Mouse (Mus musculus) cerebellum, adult 11 months (tissue): ENCODE results near the gene Pm20d1.
"Not testable (repeated sequence)": the region's sequence is repeated elsewhere in the genome, so short reads cannot be mapped to it uniquely, and the experiment has no call there.

Experiments
- DNase-seq: peaks from one replicate; pipeline ENCODE4 v3.0.0; 2022

The Pm20d1 gene

DNA sequence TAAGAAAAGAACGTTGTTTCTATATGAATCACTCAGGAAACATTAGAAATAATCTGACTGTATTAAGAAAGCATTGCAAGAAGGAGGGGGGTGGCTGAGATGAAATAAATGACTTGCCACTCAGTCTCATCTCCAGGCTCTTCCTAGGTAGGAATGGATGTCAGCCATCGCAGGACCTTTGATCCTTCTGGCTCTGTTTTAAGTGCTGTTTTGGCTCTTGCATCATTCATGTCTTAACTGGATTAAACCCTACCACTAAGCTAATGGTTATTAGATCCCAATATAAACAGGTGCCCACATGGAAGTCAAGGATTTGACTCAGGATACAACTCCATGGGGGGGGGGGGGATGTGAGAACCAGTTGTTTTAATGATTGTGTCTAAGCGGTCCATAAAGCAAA, 2.0 kb upstream of the Pm20d1 start:
- no peak for DNase-seq

GRCm38 (mm10) chr1:131800001-131800400, 2.8 kb downstream of the Pm20d1 start:
- no peak for DNase-seq

DNA sequence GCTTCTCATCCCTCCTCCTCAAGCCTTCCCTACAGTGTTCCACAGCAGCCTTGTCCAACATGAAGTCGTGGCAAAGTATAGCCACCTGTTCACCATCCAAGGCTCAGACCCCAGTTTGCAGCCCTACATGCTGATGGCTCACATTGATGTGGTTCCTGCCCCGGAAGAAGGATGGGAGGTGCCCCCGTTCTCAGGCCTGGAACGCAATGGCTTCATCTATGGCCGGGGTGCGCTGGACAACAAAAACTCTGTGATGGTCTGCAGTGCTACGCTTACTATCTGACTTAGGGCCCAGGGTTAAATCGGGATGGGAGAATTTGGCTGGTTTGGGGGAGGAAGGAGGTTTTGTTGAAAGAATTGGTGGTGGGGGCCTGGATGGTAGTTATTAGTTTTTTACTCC, 3.9 kb downstream of the Pm20d1 start:
- DNase-seq = no peak

- DNase-seq = no peak
These were observed 5.5 kb downstream of the Pm20d1 start for GRCm38 (mm10) chr1:131802652-131803051.

DNA sequence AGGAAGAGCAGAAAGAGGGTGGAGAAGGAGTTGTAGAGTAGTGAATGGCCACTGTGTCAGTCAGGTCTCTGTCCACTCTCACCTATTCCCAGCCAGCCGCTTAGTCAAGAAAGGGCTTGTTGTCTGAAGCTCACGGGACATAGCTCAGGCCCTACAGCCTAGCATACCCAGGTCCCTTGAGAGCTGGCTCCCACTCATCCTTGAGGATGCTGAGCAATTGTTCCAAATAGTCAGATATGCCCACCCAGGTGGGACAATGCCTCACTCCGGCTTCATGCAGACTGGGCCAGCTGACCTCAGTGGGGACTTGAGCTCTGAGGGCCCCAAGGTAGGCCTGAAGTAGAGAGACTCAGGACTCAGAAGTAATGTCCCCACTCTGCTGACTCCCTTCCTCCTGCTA, 7.0 kb downstream of the Pm20d1 start:
- no peak for DNase-seq

- DNase-seq = no peak
These were observed 11.8 kb downstream of the Pm20d1 start for GRCm38 (mm10) chr1:131808986-131809385.

- no peak for DNase-seq
These were observed 12.5 kb downstream of the Pm20d1 start for GRCm38 (mm10) chr1:131809651-131810050.

DNA sequence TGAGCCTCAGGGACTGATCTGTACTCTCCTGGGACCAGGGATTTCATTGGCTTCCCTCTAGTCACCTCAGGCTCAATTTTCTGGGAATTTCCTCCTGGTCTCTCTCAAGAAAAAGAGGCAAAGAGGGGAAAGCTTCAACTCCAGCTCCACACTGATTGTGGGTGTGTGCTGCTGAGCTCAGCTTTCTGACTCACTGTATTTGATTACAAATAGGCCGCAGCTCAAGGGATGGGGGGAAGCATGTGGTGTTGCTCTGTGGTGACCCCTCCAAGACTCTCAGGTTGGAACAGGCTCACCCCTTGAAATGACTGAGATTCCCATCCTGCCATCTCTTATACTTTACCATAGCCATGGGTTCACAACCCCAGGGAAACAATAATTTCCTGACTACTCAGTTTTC, 14.2 kb downstream of the Pm20d1 start:
- no peak for DNase-seq

DNA sequence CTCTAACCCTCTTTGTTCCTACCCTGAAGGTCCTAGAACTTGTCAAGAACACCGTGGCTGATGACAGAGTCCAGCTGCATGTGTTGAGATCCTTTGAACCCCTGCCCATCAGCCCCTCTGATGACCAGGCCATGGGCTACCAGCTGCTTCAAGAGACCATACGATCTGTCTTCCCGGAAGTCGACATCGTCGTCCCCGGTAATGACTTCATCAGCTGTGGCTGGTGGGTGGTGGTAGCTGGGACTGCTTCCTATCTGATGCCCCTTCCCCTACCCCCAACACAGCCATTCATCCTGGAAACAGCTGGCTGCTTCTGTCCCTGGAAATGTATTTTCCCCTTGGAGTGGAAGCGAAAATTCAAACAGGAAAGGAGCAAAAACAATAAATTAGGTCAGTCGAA, 14.8 kb downstream of the Pm20d1 start:
- DNase-seq = no peak

DNA sequence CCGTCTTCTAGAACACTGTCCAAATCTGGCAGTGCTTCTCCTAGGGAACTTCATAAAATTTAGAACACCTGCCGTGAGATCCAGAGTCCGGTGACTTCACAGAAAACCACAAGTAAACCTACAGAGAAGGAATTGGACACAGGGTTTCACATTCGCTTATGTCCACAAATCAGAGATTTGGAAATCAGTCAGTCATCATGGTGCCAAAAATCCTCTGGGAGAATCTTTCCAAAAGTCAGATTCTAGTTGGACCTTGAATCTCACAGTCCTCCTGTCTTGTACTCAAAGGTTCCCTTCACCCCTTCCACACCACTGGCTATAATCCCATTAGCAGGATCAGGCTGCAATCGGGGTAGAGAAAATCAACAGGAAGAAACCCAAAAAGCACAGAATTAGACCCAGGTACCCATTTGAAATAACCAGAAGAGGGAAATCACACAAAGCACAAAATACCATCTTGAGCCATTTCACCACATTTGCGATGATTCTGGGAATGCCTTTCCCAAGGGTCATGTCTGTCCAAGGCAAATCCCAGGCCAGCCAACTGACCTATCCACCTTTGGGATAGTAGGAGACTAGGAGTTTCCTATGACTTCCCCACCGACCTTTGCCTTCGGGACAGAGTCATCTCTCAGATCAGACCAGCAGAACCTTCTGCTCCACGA, 15.6 kb downstream of the Pm20d1 start:
- DNase-seq = no peak

- no peak for DNase-seq
These were observed 16.6 kb downstream of the Pm20d1 start for GRCm38 (mm10) chr1:131813731-131814130.

GRCm38 (mm10) chr1:131814191-131814590, 17.0 kb downstream of the Pm20d1 start:
- no peak for DNase-seq

GRCm38 (mm10) chr1:131816886-131817285, 19.7 kb downstream of the Pm20d1 start:
- no peak for DNase-seq

DNA sequence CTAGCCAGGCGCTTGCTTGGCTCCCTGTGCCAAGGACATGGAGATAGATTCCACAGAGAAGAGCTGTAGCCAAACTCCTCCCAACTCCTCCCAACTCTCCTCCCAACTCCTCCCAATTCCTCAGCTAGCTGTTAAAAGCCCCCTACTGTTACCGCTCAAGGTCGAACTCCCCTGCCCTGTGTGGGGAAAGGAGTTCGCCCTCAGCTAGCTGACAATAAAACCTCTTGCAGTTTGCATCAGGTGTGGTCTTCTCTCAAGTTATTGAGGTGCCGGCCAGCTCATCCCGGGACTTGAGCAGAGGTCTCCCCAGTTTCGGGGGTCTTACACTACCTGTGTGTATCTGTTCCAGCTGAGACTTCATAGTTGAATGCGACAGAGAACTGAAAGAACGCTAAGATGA, 23.2 kb downstream of the Pm20d1 start:
- DNase-seq = not testable (repeated sequence)

GRCm38 (mm10) chr1:131820887-131821328, 23.7 kb downstream of the Pm20d1 start:
- no peak for DNase-seq

- DNase-seq = no peak
These were observed 25.1 kb downstream of the Pm20d1 start for GRCm38 (mm10) chr1:131822292-131822691.

DNA sequence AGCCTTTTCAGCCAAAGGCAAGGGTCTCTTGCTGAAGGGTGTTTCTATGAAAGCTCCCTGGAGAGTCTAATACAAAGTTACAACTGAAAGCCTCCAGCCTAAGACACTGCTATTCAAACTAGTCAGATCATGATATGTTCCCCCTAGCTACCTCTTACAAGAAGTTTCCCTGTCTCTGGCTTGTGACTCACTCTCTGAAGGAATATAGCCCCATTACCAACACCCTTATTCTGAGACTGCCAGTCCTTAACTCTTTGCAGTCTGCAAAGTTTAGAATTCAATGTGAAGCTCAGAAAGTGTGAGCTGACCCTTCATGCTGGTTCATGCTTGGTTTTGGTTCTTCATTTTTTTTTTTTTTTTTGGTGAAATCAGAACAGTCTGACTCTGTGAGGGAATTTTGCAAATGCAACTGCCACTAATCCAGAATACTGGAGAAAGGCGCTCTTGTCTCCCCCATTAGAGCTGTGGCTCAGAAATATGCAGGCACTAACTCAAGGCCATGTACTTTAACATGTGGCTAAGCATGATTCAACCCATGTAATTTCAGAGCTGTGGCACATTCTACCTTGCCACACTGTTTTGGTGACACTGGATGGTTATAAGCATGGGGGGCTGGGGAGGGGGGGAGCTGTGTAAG, 25.8 kb downstream of the Pm20d1 start:
- no peak for DNase-seq

DNA sequence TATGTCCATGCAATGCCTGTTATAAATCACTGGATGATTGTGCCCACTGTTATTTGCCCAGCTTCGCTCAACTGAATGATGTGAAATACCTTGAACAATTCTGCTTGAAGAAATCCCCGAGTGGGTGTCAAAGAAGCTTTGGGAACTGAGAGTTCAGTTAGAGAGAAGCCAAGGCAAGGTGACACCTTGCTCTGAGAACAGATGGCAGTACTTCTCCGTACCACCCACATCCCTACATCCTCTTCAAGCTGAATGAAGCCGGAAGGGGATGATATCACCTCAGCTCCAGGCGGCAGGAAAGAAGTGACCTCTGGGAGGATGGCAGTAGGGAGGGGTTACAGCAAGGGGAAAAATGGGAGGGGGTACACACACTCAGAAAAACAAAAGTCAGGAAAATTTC, 26.4 kb downstream of the Pm20d1 start:
- DNase-seq = no peak

GRCm38 (mm10) chr1:131824528-131825181, 27.5 kb downstream of the Pm20d1 start:
- no peak for DNase-seq

DNA sequence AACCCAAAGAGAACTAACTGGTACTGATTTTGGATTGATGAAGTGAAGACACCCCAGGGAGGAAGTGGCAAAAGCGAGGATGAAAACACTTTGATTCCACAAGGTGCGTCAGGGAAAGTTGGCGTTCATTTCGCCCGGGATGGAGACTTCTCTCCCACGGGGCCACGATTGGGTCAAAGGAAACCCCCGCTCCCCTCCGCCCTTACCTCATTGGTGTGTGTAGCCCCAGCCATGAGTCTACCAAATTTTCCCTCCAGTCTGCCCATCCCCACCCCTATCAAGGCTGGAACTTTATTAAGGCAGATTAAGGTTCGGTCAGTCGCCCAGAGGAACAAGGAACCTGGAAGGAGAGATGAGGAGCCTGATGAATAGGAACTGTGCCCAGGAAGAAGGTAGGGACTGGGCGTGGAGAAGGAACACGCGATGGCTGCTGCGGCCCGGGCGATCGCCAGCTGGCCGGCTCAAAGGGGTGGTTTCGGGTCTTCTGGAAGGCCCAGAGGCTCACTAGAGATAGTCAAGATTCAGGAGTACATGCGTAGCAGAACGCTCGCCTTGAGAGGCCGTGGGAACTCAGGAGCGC, 30.1 kb downstream of the Pm20d1 start, which contains the start of gene Slc41a1:
Slc41a1 (plus strand) TSS at position 287 of the 580 bp plus-strand sequence.
- no peak for DNase-seq

- peak; percentile 95 for DNase-seq
These were observed 30.6 kb downstream of the Pm20d1 start for GRCm38 (mm10) chr1:131827787-131828258.

DNA sequence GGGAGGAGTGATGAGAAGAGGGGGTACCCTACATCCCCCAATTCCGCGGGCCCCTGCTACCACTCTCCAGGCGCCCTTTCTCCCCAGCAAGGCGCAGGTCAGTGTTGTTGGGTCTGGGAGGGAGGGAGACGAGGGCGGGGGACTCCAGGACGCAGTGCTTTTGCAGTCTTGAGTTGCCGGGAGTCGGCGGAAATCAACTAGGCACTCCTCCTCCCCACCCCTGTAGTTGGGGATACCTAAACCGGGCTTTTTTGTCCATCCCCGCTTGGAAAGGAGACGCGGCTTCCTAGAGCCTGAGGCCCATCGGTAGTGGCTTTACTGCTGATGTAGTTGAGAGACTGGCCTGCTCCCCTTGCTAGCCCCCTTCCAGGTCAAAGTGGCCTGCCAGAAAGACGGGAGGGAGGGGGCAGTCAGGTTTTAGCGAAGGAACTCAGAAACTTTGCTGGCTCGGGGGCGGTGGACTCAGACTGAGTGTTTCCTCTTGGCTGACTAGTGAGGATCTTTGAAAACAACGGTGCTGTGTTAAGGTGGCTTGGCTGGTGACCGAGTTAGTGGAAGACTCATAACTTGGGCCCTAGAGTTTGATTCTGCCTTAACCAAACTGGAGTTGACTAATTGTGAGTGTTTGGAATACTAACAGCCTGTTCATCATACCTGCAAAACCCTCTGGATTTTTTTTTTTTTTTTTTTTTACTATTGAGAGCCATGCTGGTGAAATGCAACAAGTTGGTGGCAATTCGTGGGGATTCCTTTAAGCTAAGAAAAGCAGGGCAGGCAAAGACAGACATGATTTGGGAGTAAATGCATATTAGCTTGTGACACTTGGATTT, 31.3 kb downstream of the Pm20d1 start:
- no peak for DNase-seq

DNA sequence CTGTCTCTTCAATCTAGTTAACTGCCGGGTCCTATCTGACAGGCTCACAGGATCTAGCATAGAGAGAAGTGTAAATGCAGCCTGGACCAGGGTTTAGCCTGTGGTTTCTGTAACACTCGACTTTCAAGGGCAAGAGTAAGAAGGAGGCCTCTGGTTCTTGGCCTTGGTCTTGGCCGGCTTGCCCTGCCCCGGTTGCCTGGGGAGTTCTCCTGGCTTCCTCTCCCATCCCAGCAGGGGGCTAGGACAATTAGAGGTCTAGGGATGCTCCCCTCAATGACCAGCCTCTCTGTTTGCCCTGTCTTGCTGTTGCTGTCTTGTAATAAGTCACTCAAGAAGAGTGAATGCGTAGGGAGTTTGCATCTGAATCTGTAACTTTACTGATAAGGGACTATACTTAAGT, 32.1 kb downstream of the Pm20d1 start:
- no peak for DNase-seq
